Mouse (Mus musculus): ENCODE results near the gene Cdk19. TPM values are rescaled to one million over a fixed set of nuclear protein-coding genes. Genes with fewer than 3 reads are reported as not detected.

The Cdk19 gene
- polyA plus RNA-seq, 1 experiment: 2.8 TPM

- TF ChIP-seq CTCF (IDR thresholded peaks at IDR 0.05; ENCODE audit: extremely low read depth, insufficient read length, insufficient replicate concordance, low read depth, low read length) (no peak), POLR2A (IDR thresholded peaks at IDR 0.05; ENCODE audit: low read depth, low read length) (no peak)
- under 1% methylated on average over 62 of the region's 62 CpGs for WGBS
- H3K36me3 ChIP-seq (ENCODE audit: control insufficient read depth, insufficient read depth, low read length): no peaks in the 10 kb centered on the region
Observed at GRCm38 (mm10) chr10:40349631-40350177, 10.3 kb downstream of the Cdk19 start.

GRCm38 (mm10) chr10:40350245-40350932, 11.0 kb downstream of the Cdk19 start:
- Histone ChIP-seq H3K27ac (ENCODE audit: insufficient read depth, low read depth, low read length) (no peak overlapping the region), H3K4me1 (ENCODE audit: control insufficient read depth, insufficient read depth, insufficient read length, low read length) (peaks cover 2% of the 10 kb centered on the region), H3K4me3 (ENCODE audit: low read depth, low read length) (peak overlapping the region; percentile 98), H3K36me3 (ENCODE audit: control insufficient read depth, insufficient read depth, low read length) (no peaks in the 10 kb centered on the region), H3K27me3 (ENCODE audit: control insufficient read depth, insufficient read depth, low read length) (no peaks in the 10 kb centered on the region)
- TF ChIP-seq CTCF (IDR thresholded peaks at IDR 0.05; ENCODE audit: extremely low read depth, insufficient read length, insufficient replicate concordance, low read depth, low read length) (no peak), POLR2A (IDR thresholded peaks at IDR 0.05; ENCODE audit: low read depth, low read length) (no peak)
- WGBS: 39% methylated on average over 12 of the region's 12 CpGs

More at GRCm38 (mm10) chr10:40349631-40350177, 10.3 kb downstream of the Cdk19 start:
- H3K4me3 ChIP-seq (ENCODE audit: low read depth, low read length): peak overlapping the region; percentile 98
- peaks cover 2% of the 10 kb centered on the region for H3K4me1 ChIP-seq (ENCODE audit: control insufficient read depth, insufficient read depth, insufficient read length, low read length)
- H3K27ac ChIP-seq (ENCODE audit: insufficient read depth, low read depth, low read length): peak overlapping the region; percentile 82
- H3K27me3 ChIP-seq (ENCODE audit: control insufficient read depth, insufficient read depth, low read length): no peaks in the 10 kb centered on the region

GRCm38 (mm10) chr10:40351156-40351555, 11.8 kb downstream of the Cdk19 start:
- H3K4me3 ChIP-seq (ENCODE audit: low read depth, low read length): no peak overlapping the region
- no peaks in the 10 kb centered on the region for H3K36me3 ChIP-seq (ENCODE audit: control insufficient read depth, insufficient read depth, low read length)
- 68% methylated on average over 4 of the region's 4 CpGs for WGBS
- H3K27me3 ChIP-seq (ENCODE audit: control insufficient read depth, insufficient read depth, low read length): no peaks in the 10 kb centered on the region
- H3K27ac ChIP-seq (ENCODE audit: insufficient read depth, low read depth, low read length): no peak overlapping the region
- TF ChIP-seq CTCF (IDR thresholded peaks at IDR 0.05; ENCODE audit: extremely low read depth, insufficient read length, insufficient replicate concordance, low read depth, low read length) (no peak), POLR2A (IDR thresholded peaks at IDR 0.05; ENCODE audit: low read depth, low read length) (no peak)
- H3K4me1 ChIP-seq (ENCODE audit: control insufficient read depth, insufficient read depth, insufficient read length, low read length): peaks cover 2% of the 10 kb centered on the region

GRCm38 (mm10) chr10:40354081-40354480, 14.7 kb downstream of the Cdk19 start:
- Histone ChIP-seq H3K27ac (ENCODE audit: insufficient read depth, low read depth, low read length) (no peak overlapping the region), H3K36me3 (ENCODE audit: control insufficient read depth, insufficient read depth, low read length) (no peaks in the 10 kb centered on the region), H3K4me1 (ENCODE audit: control insufficient read depth, insufficient read depth, insufficient read length, low read length) (no peaks in the 10 kb centered on the region; the same call in 1 of the 2 replicates), H3K27me3 (ENCODE audit: control insufficient read depth, insufficient read depth, low read length) (no peaks in the 10 kb centered on the region), H3K4me3 (ENCODE audit: low read depth, low read length) (no peak overlapping the region)
- TF ChIP-seq CTCF (IDR thresholded peaks at IDR 0.05; ENCODE audit: extremely low read depth, insufficient read length, insufficient replicate concordance, low read depth, low read length) (no peak), POLR2A (IDR thresholded peaks at IDR 0.05; ENCODE audit: low read depth, low read length) (no peak)
- WGBS: 77% methylated on average over 9 of the region's 9 CpGs

GRCm38 (mm10) chr10:40354556-40354955, 15.2 kb downstream of the Cdk19 start:
- no peaks in the 10 kb centered on the region for H3K36me3 ChIP-seq (ENCODE audit: control insufficient read depth, insufficient read depth, low read length)
- no peaks in the 10 kb centered on the region; the same call in 1 of the 2 replicates for H3K4me1 ChIP-seq (ENCODE audit: control insufficient read depth, insufficient read depth, insufficient read length, low read length)
- no peak overlapping the region for H3K27ac ChIP-seq (ENCODE audit: insufficient read depth, low read depth, low read length)
- no peaks in the 10 kb centered on the region for H3K27me3 ChIP-seq (ENCODE audit: control insufficient read depth, insufficient read depth, low read length)
- TF ChIP-seq POLR2A (IDR thresholded peaks at IDR 0.05; ENCODE audit: low read depth, low read length) (no peak), CTCF (IDR thresholded peaks at IDR 0.05; ENCODE audit: extremely low read depth, insufficient read length, insufficient replicate concordance, low read depth, low read length) (no peak)
- 81% methylated on average over 1 of the region's 1 CpGs for WGBS
- H3K4me3 ChIP-seq (ENCODE audit: low read depth, low read length): no peak overlapping the region

GRCm38 (mm10) chr10:40358166-40358565, 18.8 kb downstream of the Cdk19 start:
- no peak overlapping the region for H3K27ac ChIP-seq (ENCODE audit: insufficient read depth, low read depth, low read length)
- TF ChIP-seq CTCF (IDR thresholded peaks at IDR 0.05; ENCODE audit: extremely low read depth, insufficient read length, insufficient replicate concordance, low read depth, low read length) (no peak), POLR2A (IDR thresholded peaks at IDR 0.05; ENCODE audit: low read depth, low read length) (no peak)
- no peaks in the 10 kb centered on the region for H3K27me3 ChIP-seq (ENCODE audit: control insufficient read depth, insufficient read depth, low read length)
- H3K4me3 ChIP-seq (ENCODE audit: low read depth, low read length): no peak overlapping the region
- H3K36me3 ChIP-seq (ENCODE audit: control insufficient read depth, insufficient read depth, low read length): no peaks in the 10 kb centered on the region
- H3K4me1 ChIP-seq (ENCODE audit: control insufficient read depth, insufficient read depth, insufficient read length, low read length): no peaks in the 10 kb centered on the region
- 70% methylated on average over 2 of the region's 2 CpGs for WGBS

- Histone ChIP-seq H3K36me3 (ENCODE audit: control insufficient read depth, insufficient read depth, low read length) (no peaks in the 10 kb centered on the region), H3K4me3 (ENCODE audit: low read depth, low read length) (no peak overlapping the region), H3K27ac (ENCODE audit: insufficient read depth, low read depth, low read length) (no peak overlapping the region), H3K4me1 (ENCODE audit: control insufficient read depth, insufficient read depth, insufficient read length, low read length) (no peaks in the 10 kb centered on the region), H3K27me3 (ENCODE audit: control insufficient read depth, insufficient read depth, low read length) (no peaks in the 10 kb centered on the region)
- TF ChIP-seq CTCF (IDR thresholded peaks at IDR 0.05; ENCODE audit: extremely low read depth, insufficient read length, insufficient replicate concordance, low read depth, low read length) (no peak), POLR2A (IDR thresholded peaks at IDR 0.05; ENCODE audit: low read depth, low read length) (no peak)
- WGBS: 92% methylated on average over 2 of the region's 2 CpGs
Observed at GRCm38 (mm10) chr10:40359131-40359530, 19.8 kb downstream of the Cdk19 start.
